Mouse (Mus musculus) liver, embryonic 16.5 days (tissue): ENCODE results near the gene Rab40c. TPM values are rescaled to one million over a fixed set of nuclear protein-coding genes. Genes with fewer than 3 reads are reported as not detected.

Experiments used
- ATAC-seq: fragments of 200-750 bp; cut with Nextera tagmentation; 2 replicates; pipeline ENCODE4 v1.8.0; 2017; ENCODE audit warnings: low read depth, mild to moderate bottlenecking, moderate number of reproducible peaks, moderate library complexity
- H3K27ac ChIP-seq: fragments of 300-500 bp; sonication (generic); 2 replicates; pipeline ENCODE4 v1.5.1; 2014; ENCODE audit warnings: mild to moderate bottlenecking, low read length
- H3K27me3 ChIP-seq: fragments of 300-500 bp; sonication (generic); 2 replicates; pipeline ENCODE4 v1.6.1; 2014; ENCODE audit warnings: low read depth, low read length, mixed read lengths; ENCODE audit not compliant: control insufficient read depth, insufficient read depth
- H3K36me3 ChIP-seq: fragments of 300-500 bp; sonication (generic); 2 replicates; pipeline ENCODE4 v1.6.1; 2014; ENCODE audit warnings: mild to moderate bottlenecking; ENCODE audit not compliant: control insufficient read depth, insufficient read depth
- H3K4me1 ChIP-seq: fragments of 300-500 bp; sonication (generic); 2 replicates; pipeline ENCODE4 v1.6.1; 2014; ENCODE audit warnings: low read depth, low read length, mixed read lengths; ENCODE audit not compliant: control insufficient read depth
- H3K4me2 ChIP-seq: fragments of 300-500 bp; sonication (generic); 2 replicates; pipeline ENCODE4 v1.6.1; 2014; ENCODE audit warnings: low read depth, low read length, mixed read lengths
- H3K4me3 ChIP-seq: fragments of 300-500 bp; sonication (generic); 2 replicates; pipeline ENCODE4 v1.5.1; 2014; ENCODE audit warnings: low read depth, mild to moderate bottlenecking, low read length
- H3K9ac ChIP-seq: fragments of 300-500 bp; sonication (generic); 2 replicates; pipeline ENCODE4 v1.6.1; 2014; ENCODE audit warnings: low read depth, low read length
- H3K9me3 ChIP-seq: fragments of 300-500 bp; sonication (generic); replicated peaks from 2 replicates; pipeline ENCODE4 v1.6.1; 2016; ENCODE audit warnings: low read length; ENCODE audit not compliant: control insufficient read depth
- WGBS: fragments of 180-500 bp; shearing (Covaris S2); extraction: QIAGEN DNeasy Blood & Tissue Kit; methylation state at CpG from one replicate; pipeline ENCODE4 v1.1.7; 2014; ENCODE audit not compliant: insufficient replicate concordance; 5-methylcytosine and 5-hydroxymethylcytosine counted together
- polyA plus RNA-seq: library from polyadenylated mRNA; unstranded; fragments of >200 nt; fragmentation: Nextera tagmentation; extraction: Ambion mirVana; gene quantifications from 2 replicates; pipeline ENCODE4 v1.2.1, GENCODE M21; 2015

Rab40c gene
- polyA plus RNA-seq, 1 experiment from 2014 or later = 7.0 TPM

DNA sequence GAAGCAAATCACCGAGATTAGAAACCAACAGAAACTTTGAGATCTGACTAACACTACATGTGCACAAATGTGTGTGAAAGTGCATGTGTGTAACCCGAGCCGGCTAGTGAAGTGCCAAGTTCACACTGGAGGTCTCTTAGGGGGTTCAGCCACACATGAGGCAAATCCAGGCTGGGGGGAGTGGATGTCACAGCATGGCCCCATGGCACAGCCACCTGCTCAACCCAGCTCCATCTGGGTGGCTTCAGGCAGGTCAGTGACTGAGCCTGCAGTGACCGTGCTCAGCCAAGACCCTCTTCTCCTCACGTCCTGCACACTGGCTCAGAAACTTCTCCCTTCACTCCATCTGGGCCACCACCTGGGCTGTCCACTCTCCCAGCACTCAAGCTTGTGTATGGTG is 30.5 kb upstream of the Rab40c start:
- Histone ChIP-seq H3K27me3 (peaks cover 42% of the 10 kb centered on the region), H3K4me3 (no peak overlapping the region), H3K4me1 (peaks cover 53% of the 10 kb centered on the region), H3K4me2 (no peak overlapping the region), H3K9me3 (no peaks in the 10 kb centered on the region), H3K27ac (no peak overlapping the region), H3K9ac (no peak overlapping the region), H3K36me3 (no peaks in the 10 kb centered on the region)
- 71% methylated on average over 5 of the region's 5 CpGs for WGBS
- ATAC-seq = no peak

DNA sequence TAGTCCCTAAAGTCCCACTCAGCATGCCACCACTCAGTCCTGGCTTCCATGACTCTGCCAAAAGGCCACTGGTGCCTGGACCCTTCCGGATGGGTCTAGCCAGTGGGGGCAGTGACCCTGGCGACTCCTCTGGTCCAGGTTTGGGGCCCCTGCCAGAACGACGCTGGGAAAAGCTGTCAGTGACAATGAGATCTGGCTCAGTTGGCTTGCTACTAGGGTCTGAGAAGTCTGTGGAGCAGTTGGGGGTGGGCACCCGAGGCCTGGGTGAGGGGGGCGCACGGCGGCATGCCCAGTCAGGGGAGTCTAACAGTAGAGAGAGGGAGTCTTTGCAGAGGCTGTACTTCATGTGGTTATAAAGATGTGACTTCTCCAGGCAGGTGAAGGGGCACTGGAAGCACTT is 28.5 kb upstream of the Rab40c start:
- no peak overlapping the region for H3K4me3 ChIP-seq
- peaks cover 71% of the 10 kb centered on the region for H3K4me1 ChIP-seq
- no peaks in the 10 kb centered on the region for H3K9me3 ChIP-seq
- H3K4me2 ChIP-seq = peak overlapping the region; percentile 30
- H3K27me3 ChIP-seq = peaks cover 36% of the 10 kb centered on the region
- no peaks in the 10 kb centered on the region for H3K36me3 ChIP-seq
- peak overlapping the region; percentile 66 for H3K9ac ChIP-seq
- WGBS = 66% methylated on average over 8 of the region's 8 CpGs
- peak overlapping the region; percentile 99 for H3K27ac ChIP-seq
- no peak for ATAC-seq

DNA sequence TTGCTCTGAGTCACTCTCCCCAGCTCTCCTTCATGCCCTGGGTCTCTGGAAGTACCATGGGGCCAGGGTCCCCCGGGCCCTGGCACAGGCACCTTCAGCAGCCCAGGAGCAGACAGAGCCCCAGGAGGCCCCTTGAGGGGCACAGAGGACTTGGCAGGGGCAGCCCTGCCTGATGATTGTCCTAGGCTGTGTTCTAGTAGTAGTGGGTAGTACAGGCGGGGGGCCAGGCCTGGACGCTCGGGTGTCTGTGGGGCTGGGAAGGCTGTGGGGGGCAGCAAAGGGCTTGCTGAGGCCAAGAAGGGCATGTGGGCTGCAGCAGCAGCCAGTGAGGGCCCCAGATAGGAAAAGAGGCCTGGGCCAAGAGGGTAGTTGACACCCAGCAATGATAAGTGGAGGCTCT is 28.0 kb upstream of the Rab40c start:
- 43% methylated on average over 4 of the region's 4 CpGs for WGBS
- no peak for ATAC-seq
- Histone ChIP-seq H3K4me3 (no peak overlapping the region), H3K4me2 (peak overlapping the region; percentile 30), H3K4me1 (peaks cover 72% of the 10 kb centered on the region), H3K9me3 (no peaks in the 10 kb centered on the region), H3K27ac (peak overlapping the region; percentile 99), H3K27me3 (peaks cover 31% of the 10 kb centered on the region), H3K36me3 (no peaks in the 10 kb centered on the region), H3K9ac (peak overlapping the region; percentile 66)

DNA sequence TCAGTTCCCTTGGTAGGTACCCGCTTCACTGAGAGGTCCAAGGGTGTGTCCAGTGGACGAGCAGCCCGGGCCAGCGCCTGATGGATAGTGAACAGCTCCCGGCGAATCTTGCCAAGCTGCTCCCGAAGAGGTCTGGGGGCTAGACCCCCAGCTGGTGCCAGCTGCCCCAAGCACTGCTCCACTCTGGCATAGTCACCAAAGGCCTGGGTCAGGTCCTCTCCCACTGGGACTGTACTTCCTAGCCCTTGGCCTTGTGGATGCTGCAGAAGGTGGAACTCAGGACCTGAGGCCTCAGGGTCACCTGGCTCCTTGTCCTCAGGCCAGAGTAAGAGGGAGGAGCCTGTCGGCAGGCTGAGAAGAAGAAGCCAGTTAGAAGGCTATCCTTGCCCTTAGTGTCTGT is 27.4 kb upstream of the Rab40c start:
- Histone ChIP-seq H3K4me1 (peaks cover 68% of the 10 kb centered on the region), H3K9me3 (no peaks in the 10 kb centered on the region), H3K27me3 (peaks cover 24% of the 10 kb centered on the region), H3K4me3 (peak overlapping the region; percentile 9), H3K9ac (peak overlapping the region; percentile 66), H3K4me2 (peak overlapping the region; percentile 54), H3K27ac (peak overlapping the region; percentile 99), H3K36me3 (no peaks in the 10 kb centered on the region)
- ATAC-seq = no peak
- 86% methylated on average over 8 of the region's 8 CpGs for WGBS

DNA sequence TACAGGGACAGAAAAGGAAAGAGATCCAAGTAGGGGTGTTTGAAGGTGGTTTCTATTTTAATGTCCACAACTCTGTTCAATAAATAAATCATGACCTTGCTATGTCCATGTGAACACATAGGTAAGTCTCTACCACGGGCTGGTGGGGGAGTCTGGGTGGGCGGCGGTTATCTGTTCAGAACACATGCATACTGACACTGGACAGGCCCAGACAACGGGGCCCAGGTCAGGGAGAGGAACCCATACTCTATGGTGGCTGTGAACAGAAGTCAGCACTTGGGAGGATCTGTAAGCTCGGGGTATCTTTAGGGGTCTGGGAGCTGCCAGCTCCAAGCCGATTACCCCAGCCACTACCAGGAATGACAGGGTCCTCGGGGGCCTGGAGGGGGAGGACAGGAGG is 26.8 kb upstream of the Rab40c start:
- peak overlapping the region; percentile 9 for H3K4me3 ChIP-seq

DNA sequence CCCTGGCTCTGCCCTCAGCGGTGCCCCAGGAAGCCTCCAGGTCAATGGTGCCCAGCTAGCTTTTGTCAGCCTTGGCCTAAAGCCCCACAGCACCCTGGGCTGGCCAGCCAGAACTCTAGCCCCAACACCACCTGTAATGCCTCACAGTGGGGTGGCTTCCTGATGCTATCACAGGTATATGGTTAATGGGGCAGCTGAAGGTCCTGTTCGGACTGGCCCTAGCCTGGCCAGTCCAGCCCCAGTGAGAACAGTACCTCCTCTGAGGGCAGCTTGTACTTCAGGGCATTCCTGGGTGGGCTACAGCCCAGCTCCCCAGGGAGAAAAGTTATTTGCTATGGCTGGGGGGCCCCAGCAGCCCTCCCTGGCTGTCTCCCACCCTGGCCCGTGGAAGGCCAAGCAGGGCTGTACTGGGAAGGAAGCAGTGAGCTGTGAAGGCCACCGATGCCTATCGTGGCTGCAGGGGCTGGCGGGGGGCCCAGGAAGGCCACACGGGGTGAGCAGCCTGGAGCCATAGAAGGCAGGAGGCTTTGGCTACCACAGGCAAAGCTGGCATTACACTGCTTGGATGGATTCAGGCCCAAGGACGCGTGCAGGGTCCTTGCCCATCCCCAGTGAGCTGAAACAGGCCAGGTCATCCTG is 26.1 kb upstream of the Rab40c start:
- Histone ChIP-seq H3K4me3 (no peak overlapping the region), H3K36me3 (no peaks in the 10 kb centered on the region; the same call in 1 of the 2 replicates), H3K4me2 (peak overlapping the region; percentile 54), H3K27ac (peak overlapping the region; percentile 99), H3K9ac (peak overlapping the region; percentile 66), H3K4me1 (peaks cover 59% of the 10 kb centered on the region), H3K27me3 (peaks cover 12% of the 10 kb centered on the region), H3K9me3 (no peaks in the 10 kb centered on the region)
- no peak for ATAC-seq
- 71% methylated on average over 9 of the region's 9 CpGs for WGBS

More for the DNA sequence above, 26.8 kb upstream of the Rab40c start:
- 38% methylated on average over 7 of the region's 7 CpGs for WGBS
- Histone ChIP-seq H3K36me3 (no peaks in the 10 kb centered on the region), H3K27me3 (peaks cover 19% of the 10 kb centered on the region), H3K4me1 (peaks cover 63% of the 10 kb centered on the region), H3K27ac (peak overlapping the region; percentile 99), H3K9me3 (no peaks in the 10 kb centered on the region), H3K9ac (peak overlapping the region; percentile 66), H3K4me2 (peak overlapping the region; percentile 54)
- ATAC-seq = peak; percentile 20

DNA sequence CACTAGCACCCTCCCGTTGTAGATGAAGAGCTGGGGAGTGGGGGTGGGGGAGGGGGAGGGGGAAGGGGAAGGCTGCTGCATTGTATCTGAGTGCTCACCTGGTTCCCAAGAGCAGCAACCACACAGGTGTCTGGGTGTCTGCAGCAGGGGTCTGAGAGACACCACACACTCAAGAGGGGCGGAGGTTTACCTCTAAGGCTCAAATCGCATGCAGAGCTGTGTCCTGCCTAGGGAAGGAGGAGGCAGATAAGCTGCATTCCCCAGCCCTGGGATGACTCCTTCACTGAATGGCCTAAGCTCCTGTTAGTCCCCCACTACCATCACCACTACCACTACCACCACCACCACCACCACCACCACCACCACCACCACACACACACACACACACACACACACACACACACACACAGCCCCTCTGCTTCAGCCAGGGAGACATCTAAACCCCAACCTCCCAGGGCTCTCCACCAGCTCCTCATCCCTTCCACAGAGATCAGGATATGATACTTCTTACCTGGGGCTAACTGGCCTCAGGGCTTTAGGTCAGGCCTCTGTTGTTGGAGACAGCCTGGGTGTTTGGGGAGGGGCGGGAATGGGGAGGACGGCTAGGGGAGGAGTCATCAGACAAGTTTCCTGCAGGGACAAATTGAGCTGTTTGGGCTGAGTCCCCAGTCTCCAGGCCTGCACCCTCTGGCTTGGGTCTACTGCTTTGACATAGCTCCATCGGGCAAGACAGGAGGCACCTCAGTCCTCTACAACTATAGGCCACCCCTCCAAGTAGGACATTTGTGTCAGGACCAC is 25.0 kb upstream of the Rab40c start, which contains the start of the genes Pigq and Nhlrc4:
TSS of gene Pigq (minus strand) at position 571 of the 798 bp plus-strand sequence.
TSS of gene Nhlrc4 (minus strand) at position 596 of the 798 bp plus-strand sequence.
- Histone ChIP-seq H3K27ac (peak within 1 kb of the TSS; percentile 99), H3K4me3 (peak within 1 kb of the TSS; percentile 96), H3K36me3 (peaks cover 7% of the 10 kb centered on the region), H3K27me3 (peaks cover 1% of the 10 kb centered on the region), H3K4me2 (peak within 1 kb of the TSS; percentile 76), H3K9ac (peak within 1 kb of the TSS; percentile 74), H3K9me3 (no peaks in the 10 kb centered on the region), H3K4me1 (peaks cover 65% of the 10 kb centered on the region)
- ATAC-seq = peak; percentile 58
- 37% methylated on average over 6 of the region's 6 CpGs for WGBS

DNA sequence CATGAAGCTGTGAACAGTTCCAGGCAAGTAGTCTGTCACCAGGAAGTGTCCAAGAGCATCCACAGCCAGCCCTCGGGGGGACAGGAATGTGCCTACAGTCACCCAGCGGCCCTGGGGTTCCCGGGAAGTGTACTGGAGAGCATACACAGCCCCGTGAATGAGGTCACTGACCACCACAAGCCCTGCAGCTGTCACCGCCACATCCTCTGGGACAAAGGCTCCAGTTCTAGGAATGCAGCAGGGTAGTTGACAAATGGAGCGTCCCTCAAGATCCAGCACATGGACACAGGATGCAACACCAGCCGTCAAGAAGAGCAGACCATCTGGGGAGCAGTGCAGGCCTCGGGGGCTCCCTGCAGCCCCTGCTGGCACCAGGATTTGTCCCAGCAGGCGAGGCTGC is 24.2 kb upstream of the Rab40c start:
- H3K4me1 ChIP-seq = peaks cover 72% of the 10 kb centered on the region
- peaks cover 15% of the 10 kb centered on the region for H3K36me3 ChIP-seq
- peak overlapping the region; percentile 74 for H3K9ac ChIP-seq
- H3K27ac ChIP-seq = peak overlapping the region; percentile 99
- H3K27me3 ChIP-seq = no peaks in the 10 kb centered on the region
- H3K4me2 ChIP-seq = peak overlapping the region; percentile 76
- ATAC-seq = no peak
- H3K4me3 ChIP-seq = peak overlapping the region; percentile 96
- H3K9me3 ChIP-seq = no peaks in the 10 kb centered on the region
- 66% methylated on average over 9 of the region's 9 CpGs for WGBS

DNA sequence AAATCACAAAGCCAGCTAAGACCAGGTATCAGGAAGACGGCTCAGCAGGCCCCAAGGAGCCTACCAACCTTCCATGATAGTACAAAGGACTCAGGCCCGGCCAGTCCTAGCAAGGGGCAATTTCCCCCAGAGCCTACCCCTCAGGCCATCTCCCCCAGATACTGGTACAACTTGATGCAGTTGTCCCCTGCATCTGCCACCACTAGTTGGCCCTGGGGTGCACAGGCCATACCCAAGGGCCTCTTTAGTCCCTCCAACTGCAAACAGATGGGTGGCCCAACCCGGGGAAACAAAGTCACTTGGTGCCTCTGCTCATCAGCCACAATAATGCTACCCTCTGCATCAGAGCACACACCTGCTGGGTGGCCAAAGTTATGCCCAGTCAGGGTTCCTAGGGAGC is 23.7 kb upstream of the Rab40c start:
- peak; percentile 10 for ATAC-seq
- WGBS = 23% methylated on average over 3 of the region's 3 CpGs

More for the DNA sequence above, 23.7 kb upstream of the Rab40c start:
- Histone ChIP-seq H3K4me3 (peak overlapping the region; percentile 96), H3K4me1 (peaks cover 71% of the 10 kb centered on the region), H3K9me3 (no peaks in the 10 kb centered on the region), H3K9ac (peak overlapping the region; percentile 74), H3K27me3 (no peaks in the 10 kb centered on the region), H3K36me3 (peaks cover 21% of the 10 kb centered on the region), H3K27ac (peak overlapping the region; percentile 99), H3K4me2 (peak overlapping the region; percentile 76)
